Mouse (Mus musculus) lung, embryonic 14.5 days (tissue): ENCODE results near the gene Gpr85. TPM values are rescaled to one million over a fixed set of nuclear protein-coding genes. Genes with fewer than 3 reads are reported as not detected.

ENCODE experiments used
- ATAC-seq: fragments of 200-750 bp; cut with Nextera tagmentation; 2 replicates; pipeline ENCODE4 v1.8.0; 2017; ENCODE audit warnings: mild to moderate bottlenecking, moderate TSS enrichment, moderate library complexity; ENCODE audit not compliant: insufficient read depth
- DNase-seq: peaks from one replicate; pipeline ENCODE4 v3.0.0-alpha.2; 2015
- H3K27ac ChIP-seq: fragments of 300-500 bp; sonication (generic); 2 replicates; pipeline ENCODE4 v1.5.1; 2014; ENCODE audit warnings: low read depth, mild to moderate bottlenecking, moderate library complexity
- H3K27me3 ChIP-seq: fragments of 300-500 bp; sonication (generic); 2 replicates; pipeline ENCODE4 v1.6.1; 2014; ENCODE audit warnings: low read length, control low read depth; ENCODE audit not compliant: insufficient read depth
- H3K36me3 ChIP-seq: fragments of 300-500 bp; sonication (generic); 2 replicates; pipeline ENCODE4 v1.6.1; 2014; ENCODE audit warnings: control low read depth; ENCODE audit not compliant: insufficient read depth
- H3K4me1 ChIP-seq: fragments of 300-500 bp; sonication (generic); 2 replicates; pipeline ENCODE4 v1.6.1; 2014; ENCODE audit warnings: antibody characterized with exemption, control low read depth; ENCODE audit not compliant: insufficient read depth
- H3K4me2 ChIP-seq: fragments of 300-500 bp; sonication (generic); 2 replicates; pipeline ENCODE4 v1.6.1; 2014; ENCODE audit warnings: mild to moderate bottlenecking
- H3K4me3 ChIP-seq: fragments of 300-500 bp; sonication (generic); 2 replicates; pipeline ENCODE4 v1.5.1; 2014; ENCODE audit warnings: low read depth, low read length
- H3K9ac ChIP-seq: fragments of 300-500 bp; sonication (generic); 2 replicates; pipeline ENCODE4 v1.6.1; 2014
- H3K9me3 ChIP-seq: fragments of 300-500 bp; sonication (generic); 2 replicates; pipeline ENCODE4 v1.6.1; 2016; ENCODE audit warnings: low read depth, low read length, control low read depth
- CTCF ChIP-seq: IDR thresholded peaks from 2 replicates; pipeline ENCODE4 v1.5.1; 2016; ENCODE audit warnings: antibody characterized with exemption, low read depth
- WGBS: fragments of 180-500 bp; shearing (Covaris S2); extraction: QIAGEN DNeasy Blood & Tissue Kit; methylation state at CpG from one replicate; pipeline ENCODE4 v1.1.7; 2014; 5-methylcytosine and 5-hydroxymethylcytosine counted together
- polyA plus RNA-seq: library from polyadenylated mRNA; unstranded; fragments of >200 nt; fragmentation: Nextera tagmentation; extraction: Ambion mirVana; gene quantifications from 2 replicates; pipeline ENCODE4 v1.2.1, GENCODE M21; 2014

The Gpr85 gene
- polyA plus RNA-seq, 1 experiment from 2014 or later = 5.6 TPM

DNA sequence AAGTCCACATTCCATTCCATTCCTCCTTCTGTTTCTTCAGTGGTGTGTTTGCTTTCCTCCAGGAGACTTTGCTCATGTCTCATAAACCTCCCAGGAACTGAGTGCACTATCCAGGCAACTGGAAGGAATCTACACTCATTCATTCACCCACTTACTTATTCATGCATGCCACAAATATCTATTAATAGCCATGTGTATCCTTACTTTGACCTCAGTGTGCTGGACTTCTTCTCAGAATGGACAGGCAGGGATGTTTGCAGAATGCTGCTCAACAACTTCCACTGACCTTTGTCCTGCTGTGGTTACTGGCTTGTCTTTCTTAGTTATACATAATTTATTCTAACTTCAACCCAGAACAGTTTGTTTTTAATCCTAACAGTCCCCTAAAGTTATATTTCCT lies 23.1 kb downstream of the Gpr85 start:
- Histone ChIP-seq H3K27me3 (no peaks in the 10 kb centered on the region), H3K9ac (no peak overlapping the region), H3K4me2 (no peak overlapping the region), H3K4me1 (no peaks in the 10 kb centered on the region), H3K4me3 (no peak overlapping the region), H3K36me3 (no peaks in the 10 kb centered on the region), H3K27ac (no peak overlapping the region), H3K9me3 (no peaks in the 10 kb centered on the region)
- DNase-seq = no peak
- TF ChIP-seq CTCF = no peak
- no peak for ATAC-seq

DNA sequence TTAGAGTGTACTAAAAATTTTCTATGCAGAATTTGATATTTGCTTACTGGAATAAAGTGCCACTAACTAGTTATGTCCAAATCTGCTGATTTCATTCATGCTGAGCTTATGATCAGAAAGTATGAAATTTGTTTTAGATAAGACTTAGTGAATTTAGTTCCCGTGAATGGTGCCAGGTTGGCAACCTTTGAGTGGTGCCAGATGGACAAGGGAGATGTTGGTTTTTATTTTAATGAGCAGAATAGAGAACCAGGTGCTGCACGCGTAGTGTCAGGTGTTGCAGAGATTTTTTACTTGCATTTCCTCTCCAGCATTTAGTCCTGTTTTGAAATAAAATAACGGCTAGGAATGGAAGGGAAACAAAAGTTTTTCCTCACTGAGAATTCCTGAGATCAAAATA lies 27.6 kb downstream of the Gpr85 start:
- no peak overlapping the region for H3K27ac ChIP-seq
- no peak overlapping the region for H3K4me3 ChIP-seq
- no peaks in the 10 kb centered on the region for H3K27me3 ChIP-seq
- 74% methylated on average over 4 of the region's 4 CpGs for WGBS
- no peak for ATAC-seq
- H3K4me1 ChIP-seq = no peaks in the 10 kb centered on the region
- H3K36me3 ChIP-seq = no peaks in the 10 kb centered on the region
- no peak for TF ChIP-seq CTCF
- H3K9me3 ChIP-seq = no peaks in the 10 kb centered on the region
- H3K4me2 ChIP-seq = no peak overlapping the region
- H3K9ac ChIP-seq = no peak overlapping the region
- DNase-seq = no peak

GRCm38 (mm10) chr6:13800071-13800470 lies 39.7 kb downstream of the Gpr85 start:
- Histone ChIP-seq H3K4me1 (no peaks in the 10 kb centered on the region), H3K36me3 (no peaks in the 10 kb centered on the region), H3K9ac (no peak overlapping the region), H3K9me3 (no peaks in the 10 kb centered on the region), H3K4me3 (no peak overlapping the region), H3K27me3 (no peaks in the 10 kb centered on the region), H3K27ac (no peak overlapping the region), H3K4me2 (no peak overlapping the region)
- ATAC-seq (no peak), DNase-seq (peak; percentile 37)
- 36% methylated on average over 7 of the region's 7 CpGs for WGBS
- TF ChIP-seq CTCF = no peak

GRCm38 (mm10) chr6:13797389-13797788 lies 42.4 kb downstream of the Gpr85 start:
- no peak for TF ChIP-seq CTCF
- no peaks in the 10 kb centered on the region for H3K9me3 ChIP-seq
- no peak overlapping the region for H3K27ac ChIP-seq
- ATAC-seq (no peak), DNase-seq (no peak)
- no peak overlapping the region for H3K4me3 ChIP-seq
- no peaks in the 10 kb centered on the region for H3K4me1 ChIP-seq
- H3K4me2 ChIP-seq = no peak overlapping the region
- H3K36me3 ChIP-seq = no peaks in the 10 kb centered on the region
- H3K9ac ChIP-seq = no peak overlapping the region
- no peaks in the 10 kb centered on the region for H3K27me3 ChIP-seq

Other genes starting within 250 kb of the Gpr85 start
- 46.7 and 49.7 TPM in 2 replicates for gene Tmem168, start 231.8 kb downstream of the Gpr85 start, polyA plus RNA-seq
- 22.8 and 23.0 TPM in 2 replicates for gene Bmt2, start 162.0 kb downstream of the Gpr85 start, polyA plus RNA-seq
- gene 2610001J05Rik, start 31.6 kb upstream of the Gpr85 start, polyA plus RNA-seq = 85.2 and 90.8 TPM in 2 replicates